Mouse (Mus musculus) MEL (cell line): ENCODE measurements around the gene Zfp11. TPM values are rescaled to one million over a fixed set of nuclear protein-coding genes. Genes with fewer than 3 reads are reported as not detected.
A peak's percentile ranks its signal among the peaks of the same experiment; 100 is the strongest.

ENCODE experiments used
- DNase-seq: peaks from one replicate; pipeline ENCODE4 v3.0.0; 2011; ENCODE audit warnings: low read depth, low spot score
- H3K27ac ChIP-seq: 2 replicates; pipeline ENCODE4 v1.5.1; 2012; ENCODE audit warnings: low read depth, mild to moderate bottlenecking, control low read depth, low read length, moderate library complexity; ENCODE audit not compliant: control insufficient read depth
- H3K27me3 ChIP-seq, 2 experiments: fragments of 150-350 bp in 1 of 2; sonication (generic) in 1 of 2; 2 replicates each; pipeline ENCODE4 v1.6.1; 2012; ENCODE audit warnings: low read length in 2 of 2, mild to moderate bottlenecking in 2 of 2, improper control_type of control experiment in 1 of 2, moderate library complexity in 1 of 2; ENCODE audit not compliant: insufficient read depth in 2 of 2, control insufficient read depth in 1 of 2
- H3K36me3 ChIP-seq, 2 experiments: 2 replicates each; pipeline ENCODE4 v1.6.1; 2012 to 2014; ENCODE audit warnings: low read length in 2 of 2, improper control_type of control experiment in 1 of 2, inconsistent platforms in 1 of 2, mild to moderate bottlenecking in 1 of 2; ENCODE audit not compliant: insufficient read depth in 2 of 2, control insufficient read depth in 1 of 2
- H3K4me1 ChIP-seq, 2 experiments: fragments of 150-350 bp in 1 of 2; sonication (generic) in 1 of 2; 2 replicates each; pipeline ENCODE4 v1.6.1; 2012; ENCODE audit warnings: low read length in 2 of 2, improper control_type of control experiment in 1 of 2, mild to moderate bottlenecking in 1 of 2; ENCODE audit not compliant: insufficient read depth in 2 of 2, control insufficient read depth in 1 of 2
- H3K4me3 ChIP-seq, 2 experiments: fragments of 150-350 bp in 1 of 2; sonication (generic) in 1 of 2; 2 replicates each; pipeline ENCODE4 v1.5.1; 2012; ENCODE audit warnings: low read depth in 2 of 2, low read length in 2 of 2, mild to moderate bottlenecking in 2 of 2, moderate library complexity in 2 of 2, control low read depth in 1 of 2, improper control_type of control experiment in 1 of 2; ENCODE audit not compliant: control insufficient read depth in 1 of 2, insufficient read depth in 1 of 2
- H3K79me2 ChIP-seq: 2 replicates; pipeline ENCODE4 v1.6.1; 2012; ENCODE audit warnings: mild to moderate bottlenecking, low read length, moderate library complexity; ENCODE audit not compliant: control insufficient read depth, poor library complexity, insufficient read depth
- H3K9ac ChIP-seq: 2 replicates; pipeline ENCODE4 v1.6.1; 2012; ENCODE audit warnings: low read depth, mild to moderate bottlenecking, control low read depth, low read length, moderate library complexity; ENCODE audit not compliant: control insufficient read depth, poor library complexity, severe bottlenecking
- H3K9me3 ChIP-seq: fragments of 150-350 bp; sonication (generic); replicated peaks from 2 replicates; pipeline ENCODE4 v1.6.1; 2012; ENCODE audit warnings: mild to moderate bottlenecking, low read length, improper control_type of control experiment, moderate library complexity; ENCODE audit not compliant: insufficient read depth
- CHD2 ChIP-seq: IDR thresholded peaks from 2 replicates; pipeline ENCODE4 v1.6.1; 2011; ENCODE audit warnings: low read length, improper control_type of control experiment
- CTCF ChIP-seq, 3 experiments: IDR thresholded peaks in 2 of 3; conservative IDR thresholded peaks in 1 of 3; 2 replicates each; pipeline ENCODE4 v1.5.1; 2011 to 2012; ENCODE audit warnings: low read length in 3 of 3, low read depth in 2 of 3, mild to moderate bottlenecking in 2 of 3, improper control_type of control experiment in 1 of 3, inconsistent platforms in 1 of 3, mixed read lengths in 1 of 3, moderate library complexity in 1 of 3; ENCODE audit not compliant: control insufficient read depth in 1 of 3, insufficient read depth in 1 of 3, poor library complexity in 1 of 3, severe bottlenecking in 1 of 3
- E2F4 ChIP-seq: IDR thresholded peaks from 2 replicates; pipeline ENCODE4 v1.6.1; 2011; ENCODE audit warnings: low read depth, low read length, improper control_type of control experiment, borderline replicate concordance
- ETS1 ChIP-seq: IDR thresholded peaks from 2 replicates; pipeline ENCODE4 v1.6.1; 2012; ENCODE audit warnings: low read depth, mild to moderate bottlenecking, inconsistent platforms, low read length, improper control_type of control experiment, moderate library complexity
- GABPA ChIP-seq: IDR thresholded peaks from 2 replicates; pipeline ENCODE4 v1.6.1; 2012; ENCODE audit warnings: low read depth, mild to moderate bottlenecking, inconsistent platforms, low read length, improper control_type of control experiment, moderate library complexity
- GATA1 ChIP-seq: IDR thresholded peaks from 2 replicates; pipeline ENCODE4 v1.6.1; 2011; ENCODE audit warnings: low read depth, low read length, improper control_type of control experiment
- HCFC1 ChIP-seq: IDR thresholded peaks from 2 replicates; pipeline ENCODE4 v1.6.1; 2012; ENCODE audit warnings: low read depth, mild to moderate bottlenecking, inconsistent platforms, low read length, improper control_type of control experiment, moderate library complexity
- JUND ChIP-seq: IDR thresholded peaks from 2 replicates; pipeline ENCODE4 v1.6.1; 2011; ENCODE audit warnings: low read depth, mild to moderate bottlenecking, improper control_type of control experiment, low read length
- MAX ChIP-seq: IDR thresholded peaks from 2 replicates; pipeline ENCODE4 v1.6.1; 2011; ENCODE audit warnings: low read length, improper control_type of control experiment
- MEF2A ChIP-seq: IDR thresholded peaks from 2 replicates; pipeline ENCODE4 v1.6.1; 2014; ENCODE audit warnings: low read depth, mild to moderate bottlenecking, inconsistent platforms, low read length, improper control_type of control experiment; ENCODE audit not compliant: poor library complexity, insufficient replicate concordance, severe bottlenecking; ENCODE audit errors: extremely low read depth
- MXI1 ChIP-seq: IDR thresholded peaks from 2 replicates; pipeline ENCODE4 v1.6.1; 2011; ENCODE audit warnings: mild to moderate bottlenecking, low read depth, low read length, improper control_type of control experiment
- MYC ChIP-seq: IDR thresholded peaks from 2 replicates; pipeline ENCODE4 v1.6.1; 2011; ENCODE audit warnings: low read depth, mild to moderate bottlenecking, low read length, improper control_type of control experiment, moderate library complexity
- NELFE ChIP-seq: IDR thresholded peaks from 2 replicates; pipeline ENCODE4 v1.6.1; 2011; ENCODE audit warnings: low read depth, low read length, improper control_type of control experiment
- POLR2A ChIP-seq, 2 experiments: IDR thresholded peaks; 2 replicates each; pipeline ENCODE4 v1.6.1; 2011 to 2012; ENCODE audit warnings: low read length in 2 of 2, mild to moderate bottlenecking in 2 of 2, control low read depth in 1 of 2, improper control_type of control experiment in 1 of 2, low read depth in 1 of 2, moderate library complexity in 1 of 2; ENCODE audit not compliant: control insufficient read depth in 1 of 2, insufficient read depth in 1 of 2, poor library complexity in 1 of 2
- POLR2AphosphoS2 ChIP-seq: IDR thresholded peaks from 2 replicates; pipeline ENCODE4 v1.6.1; 2011; ENCODE audit warnings: low read length, improper control_type of control experiment
- RAD21 ChIP-seq: IDR thresholded peaks from 2 replicates; pipeline ENCODE4 v1.6.1; 2011; ENCODE audit warnings: mild to moderate bottlenecking, low read depth, low read length, improper control_type of control experiment
- SMC3 ChIP-seq: IDR thresholded peaks from 2 replicates; pipeline ENCODE4 v1.6.1; 2011; ENCODE audit warnings: low read depth, low read length, improper control_type of control experiment
- TBP ChIP-seq: IDR thresholded peaks from 2 replicates; pipeline ENCODE4 v1.8.0; 2011; ENCODE audit warnings: low read depth, low read length, improper control_type of control experiment
- TCF12 ChIP-seq: IDR thresholded peaks from 2 replicates; pipeline ENCODE4 v1.6.1; 2014; ENCODE audit warnings: low read depth, mild to moderate bottlenecking, inconsistent platforms, low read length, improper control_type of control experiment, moderate library complexity
- USF2 ChIP-seq, 2 experiments: IDR thresholded peaks; 2 replicates each; pipeline ENCODE4 v1.6.1; 2011 to 2012; ENCODE audit warnings: improper control_type of control experiment in 2 of 2, low read length in 2 of 2, borderline replicate concordance in 1 of 2, inconsistent platforms in 1 of 2, low read depth in 1 of 2, mild to moderate bottlenecking in 1 of 2; ENCODE audit not compliant: insufficient read depth in 1 of 2
- ZKSCAN1 ChIP-seq: IDR thresholded peaks from 2 replicates; pipeline ENCODE4 v1.6.1; 2012; ENCODE audit warnings: low read depth, mild to moderate bottlenecking, inconsistent platforms, low read length, improper control_type of control experiment, moderate library complexity
- ZMIZ1 ChIP-seq: IDR thresholded peaks from 2 replicates; pipeline ENCODE4 v1.6.1; 2012; ENCODE audit warnings: low read depth, mild to moderate bottlenecking, inconsistent platforms, low read length, improper control_type of control experiment, moderate library complexity
- ZNF384 ChIP-seq: IDR thresholded peaks from 2 replicates; pipeline ENCODE4 v1.6.1; 2012; ENCODE audit warnings: low read depth, mild to moderate bottlenecking, inconsistent platforms, low read length, improper control_type of control experiment
- polyA plus RNA-seq, 2 experiments: library from polyadenylated mRNA; stranded (reverse) in 1 of 2; unstranded in 1 of 2; fragments of >175 nt in 1 of 2; fragments of >200 nt in 1 of 2; gene quantifications; 2 replicates each; pipeline versions ENCODE4 v1.2.1 to v1.2.4; 2012; ENCODE audit warnings: low replicate concordance in 2 of 2, low read depth in 1 of 2; ENCODE audit not compliant: insufficient read length in 2 of 2, insufficient read depth in 1 of 2, missing spikeins in 1 of 2
- total RNA-seq: library from RNA; depleted of rRNA; stranded (reverse); fragments of 300-350 nt; gene quantifications from 2 replicates; pipeline ENCODE4 v1.2.3, GENCODE M21; 2012; rRNA removed

Gene Zfp11
- not detected in 2 replicates for total RNA-seq
- polyA plus RNA-seq, result under 1 TPM in 1 of 2 experiments, not detected in 1; 0.03 TPM

DNA sequence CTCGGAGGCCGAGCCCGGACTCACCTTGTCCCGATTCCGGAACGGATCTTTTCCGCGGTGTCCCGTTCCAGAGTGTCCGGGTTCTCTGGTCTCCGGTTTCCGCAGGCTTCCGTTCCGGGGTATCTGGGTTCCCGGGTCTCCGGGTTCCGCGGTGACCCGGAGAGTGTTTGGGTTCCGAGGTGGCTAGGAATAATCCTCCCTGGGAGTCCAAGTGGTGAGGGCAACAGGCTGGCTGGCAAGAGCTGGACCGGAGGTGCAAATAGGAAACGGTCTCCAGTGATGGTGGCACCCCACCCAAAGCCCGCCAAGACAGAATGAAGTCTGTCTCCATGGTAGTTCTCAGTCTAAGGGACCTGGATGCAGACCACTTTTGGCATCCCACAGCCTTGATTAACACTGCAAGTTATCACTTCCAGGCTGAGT lies at the start of gene Zfp11:
Gene Zfp11 (minus strand): TSS at position 64 of the 423 bp plus-strand sequence.
- TF ChIP-seq RAD21, result no peak
- TF ChIP-seq MXI1, result no peak
- no peak for TF ChIP-seq E2F4
- no peak for TF ChIP-seq USF2 (IDR thresholded peaks at IDR 0.05; ENCODE audit: borderline replicate concordance in 1 of 2, insufficient read depth in 1 of 2, low read depth in 1 of 2, low read length in 2 of 2)
- no peak for TF ChIP-seq TBP
- no peak for TF ChIP-seq TCF12
- no peak for TF ChIP-seq MEF2A
- TF ChIP-seq GABPA, result no peak
- no peak for TF ChIP-seq GATA1
- TF ChIP-seq SMC3, result no peak
- H3K9me3 ChIP-seq, result no peaks in the 10 kb centered on the region
- H3K9ac ChIP-seq, result no peak within 1 kb of the TSS
- DNase-seq, result no peak
- H3K36me3 ChIP-seq, result no peaks in the 10 kb centered on the region
- H3K27me3 ChIP-seq, result 0 out of 4 replicates have a peak, but pooled peaks cover 0 to 2% of the 10 kb centered on the region in 2 experiments
- H3K4me1 ChIP-seq, result no peaks in the 10 kb centered on the region
- no peak within 1 kb of the TSS for H3K27ac ChIP-seq
- no peak within 1 kb of the TSS for H3K4me3 ChIP-seq
- no peaks in the 10 kb centered on the region for H3K79me2 ChIP-seq

DNA sequence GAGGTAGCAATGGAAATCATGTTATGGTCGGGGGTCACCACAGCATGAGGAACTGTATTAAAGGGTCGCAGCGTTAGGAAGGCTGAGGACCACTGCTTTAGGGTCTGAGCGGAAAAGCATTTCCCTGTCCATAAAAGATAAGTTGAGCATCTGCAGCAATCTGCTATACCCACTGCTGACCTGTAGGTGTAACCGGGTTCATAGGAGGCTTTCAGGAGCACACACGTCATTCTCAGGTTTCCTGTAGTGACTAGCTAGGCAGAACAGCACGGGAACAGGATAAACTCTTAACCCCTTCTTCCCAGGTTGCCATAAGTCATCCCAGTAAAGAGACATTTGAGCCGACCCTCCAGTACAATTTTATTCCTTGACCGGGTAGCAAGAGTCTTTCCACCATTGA lies 47.1 kb upstream of the Zfp11 start:
- Histone ChIP-seq H3K9me3 (no peaks in the 10 kb centered on the region), H3K36me3 (peaks cover 0 to 10% of the 10 kb centered on the region in 2 experiments; a peak in 3 of 4 replicates), H3K27ac (no peak overlapping the region), H3K4me3 (no peak overlapping the region), H3K79me2 (peaks cover 10% of the 10 kb centered on the region), H3K27me3 (peaks cover 0 to 1% of the 10 kb centered on the region in 2 experiments; a peak in 2 of 4 replicates), H3K4me1 (no peaks in the 10 kb centered on the region; a peak in 1 of 4 replicates), H3K9ac (no peak overlapping the region)
- peak; percentile 28 for DNase-seq
- TF ChIP-seq GABPA (no peak), CTCF (IDR thresholded peaks at IDR 0.05 in 2 of 3, conservative IDR thresholded peaks at IDR 0.05 in 1 of 3; ENCODE audit: control insufficient read depth in 1 of 3, insufficient read depth in 1 of 3, low read depth in 2 of 3, low read length in 3 of 3, poor library complexity in 1 of 3, severe bottlenecking in 1 of 3) (peak in 1 of 3 experiments; percentile 24; a peak in 2 of 6 replicates)

DNA sequence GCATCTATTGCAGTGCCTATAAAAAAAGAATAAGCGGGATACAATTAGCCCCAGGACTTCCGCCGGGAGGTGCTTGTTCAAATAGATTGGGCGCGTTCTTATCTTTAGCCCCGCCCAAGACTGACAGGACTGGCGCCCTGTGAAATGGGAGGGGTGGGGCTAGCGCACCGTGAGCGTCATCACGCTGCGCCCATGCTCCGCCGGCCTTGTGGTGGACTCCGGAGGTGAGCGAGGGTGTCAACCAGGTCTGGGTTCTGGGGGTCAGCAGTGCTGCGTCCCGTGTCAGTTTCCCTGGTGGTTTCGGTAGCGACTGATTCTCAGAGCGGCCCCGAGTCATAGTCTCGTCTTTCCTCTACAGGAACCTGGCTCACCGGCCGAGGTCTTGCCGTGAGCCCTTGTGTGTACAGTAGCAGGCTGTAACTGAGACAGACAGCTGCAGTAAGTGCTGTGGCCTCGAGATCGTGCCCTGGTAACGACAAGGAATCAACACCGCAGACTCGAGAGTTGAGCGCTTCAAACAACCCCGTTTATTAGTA lies 45.5 kb upstream of the Zfp11 start, which contains the start of gene Mrps17:
Gene Mrps17 (plus strand): TSS at position 172 of the 536 bp plus-strand sequence.
- peaks cover 0 to 10% of the 10 kb centered on the region in 2 experiments; a peak in 3 of 4 replicates for H3K36me3 ChIP-seq
- H3K27ac ChIP-seq, result peak within 1 kb of the TSS; percentile 25
- peaks cover 0 to 1% of the 10 kb centered on the region in 2 experiments; a peak in 3 of 4 replicates for H3K27me3 ChIP-seq
- DNase-seq, result peak; percentile 98
- H3K79me2 ChIP-seq, result peaks cover 10% of the 10 kb centered on the region
- peak within 1 kb of the TSS; percentile 86 for H3K9ac ChIP-seq
- no peaks in the 10 kb centered on the region for H3K9me3 ChIP-seq
- H3K4me3 ChIP-seq, result peak within 1 kb of the TSS; percentile 79 to 80
- no peaks in the 10 kb centered on the region; a peak in 1 of 4 replicates for H3K4me1 ChIP-seq
- TF ChIP-seq CHD2 (peak; percentile 33; the same call in 1 of the 2 replicates), HCFC1 (peak; percentile 91), MAX (peak; percentile 90), SMC3 (no peak; the same call in 1 of the 2 replicates), TBP (peak; percentile 83), MYC (peak; percentile 88), ETS1 (0 out of 2 replicates have a peak, but pooled peaks have one; percentile 42), RAD21 (no peak), ZNF384 (peak; percentile 74; the same call in 1 of the 2 replicates), ZKSCAN1 (no peak), POLR2AphosphoS2 (peak; percentile 93), CTCF (IDR thresholded peaks at IDR 0.05 in 2 of 3, conservative IDR thresholded peaks at IDR 0.05 in 1 of 3; ENCODE audit: control insufficient read depth in 1 of 3, insufficient read depth in 1 of 3, low read depth in 2 of 3, low read length in 3 of 3, poor library complexity in 1 of 3, severe bottlenecking in 1 of 3) (no peak), NELFE (peak; percentile 93), ZMIZ1 (peak; percentile 82; the same call in 1 of the 2 replicates), POLR2A (IDR thresholded peaks at IDR 0.05; ENCODE audit: control insufficient read depth in 1 of 2, insufficient read depth in 1 of 2, low read depth in 1 of 2, low read length in 2 of 2, poor library complexity in 1 of 2) (peak; percentile 84 to 96), GATA1 (peak; percentile 95), JUND (no peak)
